Mouse (Mus musculus) liver, adult 2 months (tissue): ENCODE measurements at regions not wholly inside any gene's neighbourhood (a gene's known extent, or its start where the extent isn't known, plus 50 kb on each side); places are given as distances from the start of the nearest gene placed in this dataset.

Source experiments
- CTCF ChIP-seq: fragments of 200-500 bp; IDR thresholded peaks from 2 replicates; pipeline ENCODE4 v1.5.1; 2011; ENCODE audit warnings: low read depth, low read length, control low read depth
- POLR2A ChIP-seq: fragments of 200-500 bp; IDR thresholded peaks from 2 replicates; pipeline ENCODE4 v1.6.1; 2011; ENCODE audit warnings: low read length, control low read depth; ENCODE audit not compliant: insufficient read depth; ENCODE audit errors: extremely low read depth

DNA sequence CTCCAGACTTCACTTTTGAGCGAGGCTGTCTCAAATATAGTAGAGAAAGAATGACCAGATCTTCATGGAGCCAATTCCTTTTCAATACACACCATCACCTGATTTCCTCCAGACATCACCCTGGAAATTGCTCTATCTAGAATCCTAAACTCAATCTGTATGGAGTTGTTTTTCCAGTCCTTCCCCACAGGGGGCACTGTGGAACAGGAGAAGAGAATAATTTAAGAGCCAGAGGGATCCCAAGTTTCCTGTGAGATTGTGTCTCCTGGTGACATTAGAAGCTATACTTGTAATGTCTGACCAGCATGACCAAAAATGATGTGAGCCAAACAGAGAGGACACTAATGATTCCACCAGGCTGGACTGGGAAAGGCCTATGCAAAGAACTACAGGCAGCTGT is 318.2 kb downstream of the Xpnpep1 start:
- no peak for TF ChIP-seq CTCF
- no peak for TF ChIP-seq POLR2A
